Mouse (Mus musculus) liver, adult (tissue): ENCODE measurements around the gene Tmem87a.

ENCODE experiments used
- GATA4 ChIP-seq: IDR thresholded peaks from 2 replicates; pipeline ENCODE4 v1.6.1; 2014; ENCODE audit warnings: mild to moderate bottlenecking, low read length; ENCODE audit not compliant: insufficient replicate concordance

Tmem87a gene

DNA sequence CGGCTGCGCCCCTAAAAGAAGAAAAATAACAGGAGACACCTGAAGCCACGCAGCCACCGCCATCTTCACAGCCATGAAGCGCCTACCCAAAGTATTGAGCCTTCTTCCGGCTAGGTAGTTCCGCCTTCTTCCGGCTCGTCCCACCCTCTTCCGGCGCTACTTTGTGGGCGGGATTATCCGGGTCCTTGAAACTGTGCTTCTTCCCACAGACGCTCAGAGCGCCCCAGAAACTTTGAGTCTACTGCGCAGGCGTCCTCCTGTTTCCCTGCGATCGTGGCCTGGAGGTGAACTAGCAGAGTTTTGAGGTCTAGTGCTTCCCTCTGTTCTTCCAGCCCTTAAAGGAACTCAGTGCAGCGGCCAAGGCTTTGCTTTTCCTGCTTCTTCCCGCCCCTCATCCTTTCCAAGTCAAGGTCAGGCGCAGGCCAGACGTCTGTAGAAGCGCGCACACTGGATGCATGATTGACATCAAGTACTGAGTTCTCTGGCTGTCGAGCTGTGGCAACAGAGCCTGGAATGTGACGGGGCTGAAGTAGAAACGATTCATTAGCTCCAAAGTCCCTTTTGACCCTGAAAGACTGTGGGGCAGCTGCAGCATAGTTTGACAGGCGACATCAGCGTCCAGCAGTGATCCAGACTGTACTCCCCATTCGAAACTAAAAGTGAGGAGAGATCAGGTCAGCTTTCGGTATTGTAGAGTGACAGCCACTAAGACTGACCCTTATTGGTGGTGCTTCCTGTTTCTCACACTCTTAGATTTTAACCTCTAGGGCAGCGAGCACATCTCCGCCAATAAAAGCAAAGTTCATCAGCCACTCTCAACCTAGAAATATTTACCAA is at the start of gene Tmem87a:
TSS of gene Tmem87a (minus strand) at position 128 of the 837 bp plus-strand sequence.
- no peak for TF ChIP-seq GATA4

DNA sequence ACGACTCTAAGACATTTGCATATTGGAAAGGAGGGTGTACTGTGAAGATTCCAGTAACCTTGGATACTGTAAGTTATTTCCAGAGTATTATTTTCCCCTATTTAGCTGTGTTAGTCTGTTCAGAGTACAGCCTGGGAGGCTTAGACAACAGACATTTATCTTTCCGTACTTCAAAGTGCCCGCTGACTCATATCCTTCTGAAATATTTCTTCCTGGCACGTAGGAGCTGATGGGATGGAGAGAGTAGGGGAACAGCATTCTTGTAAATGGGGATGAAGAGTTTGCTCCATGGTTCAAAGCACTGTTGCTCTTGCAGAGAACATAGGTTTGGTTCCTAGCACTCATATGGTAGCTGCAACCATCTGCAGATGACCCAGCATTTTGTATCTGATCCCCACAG is 48.7 kb upstream of the Tmem87a start:
- no peak for TF ChIP-seq GATA4

DNA sequence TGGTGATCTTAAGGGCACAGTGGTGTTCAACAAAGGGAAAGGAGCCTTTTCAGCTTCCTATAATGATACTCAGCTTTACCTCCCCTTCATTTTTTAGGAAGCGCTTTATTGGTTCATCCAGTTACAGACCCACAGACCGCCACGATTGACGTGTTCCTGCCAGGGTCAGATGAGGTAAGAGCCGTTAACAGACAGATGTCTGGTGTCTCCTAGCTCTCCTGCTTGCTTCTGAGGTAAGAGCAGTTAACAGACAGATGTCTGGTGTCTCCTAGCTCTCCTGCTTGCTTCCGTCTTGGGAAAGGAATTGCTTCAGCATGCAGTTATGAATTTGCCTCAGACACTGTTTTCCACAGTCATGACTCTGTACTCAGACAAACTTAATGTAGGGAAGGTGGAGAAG is 46.8 kb upstream of the Tmem87a start:
- TF ChIP-seq GATA4 = no peak

DNA sequence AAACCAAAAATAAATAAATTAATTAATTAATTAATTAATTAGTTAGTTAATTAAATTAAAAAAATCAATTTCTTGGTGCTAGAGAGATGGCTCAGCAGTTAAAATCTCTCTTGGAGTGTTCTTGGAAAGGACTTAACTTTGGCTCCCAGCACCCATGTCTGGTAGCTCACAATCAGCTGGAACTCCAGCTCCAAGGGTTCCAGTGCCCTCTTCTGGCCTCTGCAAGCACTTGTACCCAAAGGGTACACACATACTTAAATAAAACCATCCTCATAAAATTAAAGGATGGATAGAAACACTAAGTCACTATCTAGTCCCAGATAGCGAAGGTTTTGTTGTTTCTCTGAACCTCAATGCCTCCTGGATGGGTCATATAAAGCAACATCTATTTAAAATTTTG is 43.4 kb upstream of the Tmem87a start:
- TF ChIP-seq GATA4 = no peak

DNA sequence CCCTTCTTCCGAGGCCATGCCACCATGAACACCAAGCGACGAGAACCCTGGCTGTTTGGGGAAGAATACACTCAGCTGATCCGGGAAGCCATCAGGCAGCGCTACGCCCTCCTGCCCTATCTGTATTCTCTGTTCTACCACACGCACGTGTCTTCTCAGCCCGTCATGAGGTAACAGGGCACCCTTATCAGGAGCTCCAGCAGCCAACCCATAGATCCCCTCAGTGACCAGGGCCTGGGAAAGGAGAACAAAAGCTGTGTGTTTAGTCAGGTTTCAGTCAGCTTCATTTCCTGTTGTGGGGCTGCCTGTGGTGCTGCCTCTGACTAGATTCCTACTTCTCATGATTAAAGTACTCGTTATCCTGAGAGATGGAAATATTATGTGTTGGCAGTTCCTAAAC is 42.5 kb upstream of the Tmem87a start:
- no peak for TF ChIP-seq GATA4

DNA sequence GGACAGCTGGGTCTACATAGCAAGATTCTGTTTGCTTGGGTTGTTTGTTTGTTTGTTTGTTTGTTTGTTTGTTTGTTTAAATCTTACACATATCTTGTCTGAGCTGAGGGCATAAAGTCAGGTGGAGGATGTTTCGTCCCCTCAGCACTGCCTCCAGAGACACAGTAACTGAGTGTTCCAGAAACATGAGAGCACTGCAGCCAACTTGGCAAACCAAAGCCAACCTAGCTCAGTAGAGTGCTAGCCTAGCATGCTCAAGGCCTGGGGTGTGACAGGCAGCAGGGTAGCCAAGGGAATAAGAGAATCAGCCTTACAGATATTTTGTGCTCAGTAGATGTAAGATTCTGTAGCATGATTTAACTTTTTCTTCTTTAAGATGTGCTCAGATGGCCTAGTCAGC is 40.6 kb upstream of the Tmem87a start:
- no peak for TF ChIP-seq GATA4

DNA sequence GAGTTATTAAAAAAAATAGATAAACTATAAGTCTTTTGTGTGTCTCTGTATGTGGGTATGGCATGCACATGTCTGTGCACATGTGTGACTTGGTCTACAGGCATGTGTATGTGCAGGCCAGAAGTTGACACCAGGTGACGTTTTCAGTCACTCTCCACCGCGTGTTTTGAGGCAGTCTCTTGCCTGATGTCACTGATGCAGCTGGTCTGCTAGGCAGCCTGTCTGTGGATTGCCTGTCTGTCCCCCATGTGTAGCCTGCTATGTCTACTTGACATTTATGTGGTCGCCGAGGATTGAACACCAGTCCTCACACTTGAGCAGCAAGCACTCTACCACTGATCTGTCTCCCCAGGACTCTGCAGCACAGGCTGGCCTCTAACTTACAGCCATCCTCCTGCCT is 20.5 kb upstream of the Tmem87a start:
- TF ChIP-seq GATA4 = no peak

DNA sequence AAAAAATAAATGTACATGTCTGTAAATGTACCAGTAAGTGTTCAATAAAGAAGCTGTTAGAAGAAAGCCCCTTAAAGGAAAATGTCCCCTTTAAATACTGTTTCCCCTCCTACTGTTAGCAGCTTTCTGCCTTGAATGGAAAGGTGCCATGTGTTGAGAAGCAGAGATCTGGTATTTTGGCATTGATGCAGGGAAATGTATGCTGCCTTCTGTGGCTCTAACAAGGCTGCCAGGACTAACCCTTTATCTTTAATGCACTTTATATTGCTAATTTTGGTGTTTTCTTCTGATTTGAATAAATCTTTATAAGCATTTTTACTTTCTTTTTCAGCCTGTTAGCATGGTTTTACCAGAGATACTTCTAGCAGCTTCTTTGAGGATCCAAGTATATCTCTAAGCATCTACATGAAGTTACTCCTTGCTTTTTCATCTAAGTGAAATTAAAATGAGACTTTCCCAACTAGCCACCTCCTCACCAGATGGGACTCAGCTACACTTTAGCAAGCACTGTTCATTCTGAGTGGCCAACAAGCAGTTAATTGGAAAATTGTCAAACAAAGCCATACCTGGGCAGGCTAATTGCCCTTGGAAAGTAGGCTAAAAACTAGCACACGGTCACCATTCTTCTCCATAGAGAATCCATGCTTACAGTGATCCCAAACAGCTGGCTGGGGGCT is 11.0 kb upstream of the Tmem87a start:
- TF ChIP-seq GATA4 = no peak

DNA sequence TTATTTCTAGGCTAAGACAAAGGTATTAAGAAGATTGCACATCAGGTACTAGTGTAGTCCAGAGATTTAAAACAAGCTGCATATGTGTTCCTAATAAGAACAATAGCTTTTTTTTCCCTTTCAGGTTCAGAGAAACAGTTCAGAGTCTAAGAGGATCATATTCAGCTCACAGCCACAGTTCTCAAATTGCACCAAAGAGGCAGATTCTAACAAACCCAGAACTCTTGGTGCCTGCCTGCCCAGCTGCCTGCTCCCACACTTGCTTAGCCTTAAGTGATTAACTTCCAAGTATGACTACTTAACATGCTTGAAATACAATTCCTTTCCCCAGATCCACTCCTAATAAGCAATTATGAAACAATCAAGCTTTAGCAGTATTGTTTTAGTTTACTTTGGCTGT is 10.2 kb upstream of the Tmem87a start:
- no peak for TF ChIP-seq GATA4

DNA sequence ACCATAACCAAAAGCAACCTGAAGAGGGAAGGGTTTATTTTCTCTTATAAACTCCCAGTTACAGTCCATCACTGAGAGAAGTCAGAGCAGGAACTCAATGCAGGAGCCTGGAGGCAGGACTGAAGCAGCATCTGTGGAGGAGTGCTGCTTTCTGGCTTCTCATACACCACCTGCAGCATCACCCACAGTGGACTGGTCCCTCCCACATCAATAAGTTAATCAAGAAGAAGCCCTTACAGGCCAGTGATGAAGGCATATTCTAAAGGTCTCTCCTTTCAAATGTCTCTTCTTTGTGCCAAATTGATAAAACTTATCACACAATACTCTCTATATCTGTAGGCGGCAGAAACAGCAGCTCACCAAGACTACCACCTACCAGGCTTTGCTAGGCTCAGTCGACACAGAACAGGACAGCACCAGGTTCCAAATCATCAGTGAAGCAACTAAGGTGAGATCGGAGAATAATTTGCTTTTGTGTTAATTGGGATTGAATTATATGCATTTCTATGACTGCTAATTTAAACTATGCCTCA is 7.2 kb upstream of the Tmem87a start:
- TF ChIP-seq GATA4 = no peak

DNA sequence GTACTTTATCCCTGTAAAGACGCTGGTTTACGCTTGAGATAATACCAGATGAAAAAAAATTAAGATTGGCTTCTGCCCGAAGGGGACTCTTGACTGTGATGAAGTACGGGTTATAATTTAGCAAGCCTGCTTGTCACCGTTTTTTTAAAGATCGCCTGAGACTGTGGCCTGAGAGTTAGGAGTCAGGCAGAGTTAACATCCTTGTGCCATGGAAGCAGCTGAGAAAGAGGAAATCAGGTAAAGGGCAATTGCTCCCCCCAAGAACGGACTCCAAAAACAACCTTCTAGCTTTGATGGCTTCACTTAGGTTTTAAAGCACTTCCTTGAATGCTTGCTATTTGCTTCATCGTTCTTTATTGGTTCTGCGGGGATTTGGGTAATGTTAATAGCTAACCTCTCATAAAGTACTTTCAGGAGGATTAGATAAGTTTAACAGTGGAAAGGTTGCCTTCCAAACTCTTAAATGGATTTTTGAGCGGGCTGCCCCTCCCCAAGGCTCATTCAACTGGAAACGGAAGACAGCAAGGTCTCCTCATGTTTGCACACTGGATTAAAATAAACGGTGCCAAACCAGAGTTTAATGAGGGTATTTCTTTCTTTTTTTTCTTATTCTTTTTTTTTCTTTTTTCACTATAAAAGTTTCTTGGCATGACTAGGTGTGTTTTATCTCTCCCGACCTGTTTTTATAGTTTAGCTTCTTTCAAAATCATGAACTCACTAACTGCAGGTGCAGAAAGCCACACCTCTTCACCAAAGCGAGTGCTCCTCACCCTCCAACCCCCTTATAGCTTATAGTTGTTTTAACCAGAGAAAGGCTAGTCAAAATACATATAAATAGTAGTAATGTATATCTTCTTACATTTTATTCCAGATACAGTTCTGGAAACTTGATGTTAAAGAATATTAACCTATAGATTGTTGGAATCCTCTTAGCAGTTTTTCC is 1.2 kb upstream of the Tmem87a start:
- TF ChIP-seq GATA4 = no peak

DNA sequence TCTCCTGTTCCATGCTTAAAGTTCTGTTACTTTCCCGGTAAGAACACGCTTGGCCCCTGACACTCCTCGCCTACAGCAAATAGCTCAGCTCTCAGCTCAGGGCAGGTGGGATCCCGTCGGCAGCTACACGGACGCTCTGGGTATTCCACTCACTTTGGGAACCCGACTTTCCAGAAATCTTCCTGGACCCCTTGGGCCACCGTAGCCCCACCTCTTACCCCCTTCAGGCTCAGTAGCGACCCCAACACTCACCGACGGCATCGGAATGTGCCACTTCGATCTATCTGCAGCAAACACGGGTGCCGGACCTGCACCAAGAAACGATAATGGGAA is 294 bp downstream of the Tmem87a start, which contains the start of gene Ganc:
TSS of gene Ganc (plus strand) at position 244 of the 333 bp plus-strand sequence.
- TF ChIP-seq GATA4 = no peak

DNA sequence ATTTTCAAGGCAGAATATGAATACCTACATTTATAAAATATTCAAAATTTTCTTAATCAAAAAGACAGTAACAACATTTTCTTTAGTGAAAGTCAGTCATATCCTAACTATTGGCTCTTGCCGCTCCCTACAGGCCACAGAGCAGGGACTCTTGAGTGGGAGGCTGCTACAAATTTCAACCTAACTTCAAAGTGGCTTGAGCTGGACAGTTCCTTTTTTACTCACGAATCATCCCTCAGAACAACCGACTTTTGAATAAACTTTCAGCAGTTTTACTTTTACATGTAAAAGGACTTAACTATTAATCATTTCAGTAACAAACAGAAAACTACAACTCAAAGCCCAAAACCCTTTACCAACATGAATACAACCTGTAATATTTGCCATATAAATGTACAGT is 1.1 kb downstream of the Tmem87a start:
- no peak for TF ChIP-seq GATA4

DNA sequence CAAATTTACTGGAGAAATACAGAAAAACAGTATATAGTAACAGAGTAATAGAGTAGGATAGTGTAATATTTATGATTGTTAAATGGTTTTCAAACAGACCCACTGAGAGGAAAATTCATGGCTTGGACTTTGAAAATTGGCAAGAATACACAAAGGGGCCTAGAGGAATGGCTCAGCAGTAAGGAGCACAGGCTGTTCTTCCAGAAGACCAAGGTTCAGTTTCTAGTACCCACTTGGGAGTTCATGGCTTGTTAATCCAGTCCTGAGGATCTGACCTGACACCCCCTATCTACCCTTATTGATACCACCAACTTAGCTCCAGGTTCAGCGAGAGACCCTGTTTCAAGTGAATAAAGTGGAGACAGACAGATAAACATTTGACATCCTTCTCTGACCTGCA is 6.0 kb downstream of the Tmem87a start:
- TF ChIP-seq GATA4 = no peak

DNA sequence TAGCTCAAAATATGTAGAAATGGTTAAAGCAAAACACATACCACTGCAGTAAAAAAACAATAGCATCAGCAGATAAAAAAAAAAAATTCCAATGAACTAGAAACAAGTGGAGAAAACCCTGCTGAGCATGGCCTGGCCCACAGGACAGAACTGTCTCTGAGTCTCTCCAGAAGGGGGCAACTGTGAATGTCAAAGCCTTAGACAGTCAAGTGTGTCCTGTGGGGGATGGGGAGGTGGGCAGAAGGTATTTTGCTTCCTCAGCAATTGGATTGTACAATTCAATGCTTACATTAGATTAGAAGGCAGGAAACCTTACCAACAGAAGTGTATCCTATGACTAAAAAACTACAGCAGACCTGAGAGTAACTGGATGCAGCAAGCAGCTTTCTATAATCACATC is 11.5 kb downstream of the Tmem87a start:
- TF ChIP-seq GATA4 = no peak
